Mouse (Mus musculus): Measurements from ENCODE around the gene Samd8.

DNA sequence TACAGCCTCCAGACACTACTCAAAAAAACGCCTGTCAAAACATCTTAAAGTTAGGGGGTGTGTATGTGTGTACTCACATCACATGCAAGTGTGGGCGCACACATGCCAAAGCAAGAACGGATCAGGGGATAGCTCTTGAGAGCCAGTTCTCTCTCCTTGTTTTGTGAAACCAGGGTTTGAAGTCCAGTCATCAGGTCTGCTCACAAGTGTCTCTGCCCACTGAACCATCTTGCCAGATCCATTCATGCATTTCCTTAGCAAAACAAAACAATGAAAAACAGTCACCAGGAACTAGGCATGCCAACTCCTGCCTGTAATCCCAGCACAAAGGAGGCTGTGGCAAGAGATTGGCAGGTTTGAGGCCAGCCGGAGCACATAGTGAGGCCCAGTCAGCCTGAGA, 36.2 kb downstream of the Samd8 start:
- TF ChIP-seq ZNF384 (IDR thresholded peaks at IDR 0.05; ENCODE audit: low read depth, low read length) (no peak), HCFC1 (IDR thresholded peaks at IDR 0.05; ENCODE audit: borderline replicate concordance, insufficient read depth, low read length) (no peak)

Measured in ES-E14 (cell line).